Mouse (Mus musculus) right cerebral cortex, adult 18-20 months (tissue): ENCODE data around the gene Olfr307.
"Not testable (repeated sequence)": the region's sequence is repeated elsewhere in the genome, so short reads cannot be mapped to it uniquely, and the experiment has no call there.

Source experiments
- DNase-seq: peaks from one replicate; pipeline ENCODE4 v3.0.0; 2022; ENCODE audit warnings: mixed read lengths

The Olfr307 gene

DNA sequence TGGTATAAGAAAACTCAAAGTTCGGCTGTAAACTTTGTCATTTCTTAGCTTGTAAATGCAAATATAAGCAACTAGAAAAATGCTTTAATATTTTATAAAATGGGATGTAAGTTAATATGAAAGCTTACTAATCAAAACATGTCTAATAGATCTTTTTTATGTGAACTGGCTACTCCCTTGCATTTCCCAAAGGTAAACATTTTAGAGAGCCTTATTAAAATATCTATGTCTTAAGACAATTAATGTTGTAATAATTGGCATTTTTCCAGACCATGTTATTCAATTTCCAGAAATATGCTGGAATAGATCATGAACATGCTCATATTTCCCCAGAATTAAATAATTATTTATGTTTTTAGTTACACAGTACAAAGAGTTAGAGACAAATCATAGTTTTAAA, at the start of gene Olfr307:
Olfr307 (minus strand) TSS at position 101 of the 400 bp plus-strand sequence.
- DNase-seq = no peak

DNA sequence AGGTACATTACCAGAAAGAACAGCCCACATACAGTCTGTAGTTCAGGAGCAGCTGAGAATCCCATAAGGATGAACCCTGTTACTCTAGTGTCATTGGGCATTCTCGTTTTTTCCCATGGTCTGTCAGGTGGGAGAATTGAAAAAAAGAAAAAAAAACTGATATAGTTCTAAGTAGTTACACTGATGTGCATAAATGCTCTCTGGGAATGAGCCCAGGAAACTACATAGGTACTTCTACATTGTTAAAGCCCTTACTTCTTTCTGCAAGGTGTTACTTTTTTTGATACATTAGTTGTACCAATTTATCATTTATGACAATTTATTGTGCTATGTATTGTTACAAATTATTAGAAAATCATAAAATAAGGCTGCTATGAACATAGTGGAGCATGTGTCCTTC, 49.2 kb upstream of the Olfr307 start, which contains the start of gene Olfr304:
Olfr304 (minus strand) TSS at position 101 of the 400 bp plus-strand sequence.
- DNase-seq = no peak

DNA sequence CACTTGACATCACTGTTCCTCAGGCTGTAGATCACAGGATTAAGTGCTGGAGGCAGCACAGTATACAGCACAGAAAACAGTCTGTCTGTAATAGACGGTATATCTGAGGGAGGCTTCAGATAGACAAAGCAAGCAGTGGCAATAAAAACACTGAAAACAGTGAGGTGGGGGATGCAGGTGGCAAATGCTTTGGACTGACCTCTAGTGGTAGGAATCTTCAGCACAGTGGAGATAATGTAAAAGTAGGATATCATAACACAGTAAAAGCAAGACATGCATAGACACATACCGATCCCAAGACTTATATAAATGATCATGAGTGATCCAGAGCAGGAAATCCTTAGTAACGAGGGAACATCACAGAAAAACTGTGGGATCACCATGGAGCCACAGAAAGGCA, 48.4 kb upstream of the Olfr307 start:
- DNase-seq = no peak

DNA sequence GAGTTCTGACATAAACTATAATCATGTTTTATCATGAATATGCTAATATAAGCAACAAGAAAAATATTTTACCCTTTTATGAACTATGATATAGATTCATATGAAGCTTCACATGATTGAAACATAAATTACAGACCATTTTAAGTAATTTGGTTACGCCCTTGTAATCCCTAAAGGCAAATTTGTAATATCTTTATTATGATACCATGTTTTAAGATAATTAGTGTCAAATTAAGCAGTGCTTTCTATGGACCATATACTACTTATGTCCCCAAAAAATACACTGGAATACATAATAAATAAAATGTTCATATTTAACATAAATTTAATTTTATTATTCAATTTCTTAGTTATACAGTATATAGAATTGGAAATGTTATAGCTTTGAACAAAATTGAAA, 29.4 kb upstream of the Olfr307 start, which contains the start of gene Olfr305:
Olfr305 (minus strand) TSS at position 101 of the 400 bp plus-strand sequence.
- no peak for DNase-seq

DNA sequence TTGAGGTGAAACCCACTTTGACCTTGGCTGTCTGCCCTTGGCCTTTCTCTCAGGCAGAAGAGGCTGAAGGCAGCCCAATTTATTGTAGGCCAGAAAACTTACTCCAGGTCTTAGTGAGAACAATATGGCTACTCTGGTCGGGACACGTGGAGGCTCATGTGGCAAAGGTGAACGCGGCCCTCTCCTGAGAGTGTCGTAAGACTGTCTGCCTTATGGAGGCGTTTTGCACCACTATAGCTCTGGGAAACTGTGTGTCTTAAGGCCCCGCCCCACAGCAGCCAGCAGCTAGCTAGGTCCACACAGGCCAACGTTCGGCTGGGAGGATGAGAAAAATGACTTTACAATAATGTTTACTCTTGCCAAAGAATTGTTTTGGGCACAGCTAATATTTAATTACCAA, 8.9 kb upstream of the Olfr307 start:
- not testable (repeated sequence) for DNase-seq

DNA sequence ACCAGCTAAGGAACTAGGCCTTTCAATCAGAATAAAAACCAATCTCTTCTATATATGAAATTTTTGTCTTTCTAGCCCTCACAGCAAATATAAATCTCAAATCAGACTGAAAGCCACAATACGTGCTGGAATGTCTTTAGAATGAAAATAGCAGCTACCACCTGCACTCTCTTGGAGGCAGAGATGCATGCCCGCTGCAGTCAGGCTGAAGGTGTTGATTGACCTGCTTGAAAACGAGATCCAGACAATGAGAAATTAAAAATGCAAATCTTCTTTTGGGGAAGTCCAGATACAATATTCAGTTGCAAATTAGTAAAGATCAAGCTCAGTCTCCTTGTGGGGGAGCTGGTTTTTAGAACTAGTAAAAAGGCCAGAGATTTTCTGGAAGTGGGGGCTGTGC, 6.9 kb upstream of the Olfr307 start:
- no peak for DNase-seq

DNA sequence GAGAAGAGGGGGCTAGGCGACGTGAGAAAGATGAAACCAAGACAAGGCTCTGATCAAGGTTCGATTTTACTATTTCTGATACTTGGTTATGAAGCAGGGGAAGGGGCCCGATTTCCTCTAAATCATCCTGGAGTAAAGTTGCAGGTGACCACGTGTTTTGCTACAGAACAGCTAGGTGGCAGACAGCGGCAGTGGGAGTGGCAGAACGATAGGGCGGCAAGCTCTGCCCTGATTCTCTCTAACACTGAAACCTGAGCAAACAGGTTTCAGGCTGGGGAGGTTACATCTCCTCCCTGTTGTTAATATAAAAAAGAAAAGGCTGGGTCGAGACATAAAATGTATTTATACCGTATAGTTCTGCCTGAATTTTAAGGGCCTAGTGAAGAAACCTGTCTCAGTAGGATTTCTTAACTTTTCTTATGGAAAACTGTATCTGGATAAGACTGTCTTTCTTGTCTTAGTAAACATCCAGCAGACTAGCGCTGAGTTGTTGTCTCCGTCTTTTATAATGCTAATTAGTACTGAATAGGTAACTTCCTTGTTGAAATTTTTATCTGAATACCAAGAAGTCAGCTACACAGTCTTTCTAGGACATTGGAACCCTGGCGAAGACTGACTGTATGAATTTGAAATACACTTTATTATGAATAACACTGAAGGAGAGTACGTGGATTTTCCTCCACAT, 5.6 kb upstream of the Olfr307 start:
- DNase-seq = no peak

DNA sequence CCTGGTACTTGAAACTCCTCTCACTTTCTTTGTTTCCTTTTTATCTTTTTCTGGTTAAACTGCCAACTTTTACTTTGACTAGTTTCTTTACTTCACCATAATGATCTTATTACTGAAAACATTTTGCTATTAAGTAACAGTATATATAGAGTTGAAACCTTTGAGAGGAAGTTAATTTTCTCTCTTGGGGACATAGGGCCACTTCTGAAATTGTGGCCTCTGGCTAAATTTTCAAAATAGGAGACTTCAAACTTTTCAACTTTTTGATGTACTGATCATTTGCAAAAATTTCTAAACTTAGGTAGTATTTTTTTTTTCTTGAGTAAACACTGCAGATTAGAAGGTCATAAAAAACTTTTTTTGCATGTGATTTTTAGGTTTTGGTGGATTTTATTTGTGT, 11.9 kb downstream of the Olfr307 start, which contains the start of gene Olfr308:
Olfr308 (minus strand) TSS at position 101 of the 400 bp plus-strand sequence.
- DNase-seq = no peak

DNA sequence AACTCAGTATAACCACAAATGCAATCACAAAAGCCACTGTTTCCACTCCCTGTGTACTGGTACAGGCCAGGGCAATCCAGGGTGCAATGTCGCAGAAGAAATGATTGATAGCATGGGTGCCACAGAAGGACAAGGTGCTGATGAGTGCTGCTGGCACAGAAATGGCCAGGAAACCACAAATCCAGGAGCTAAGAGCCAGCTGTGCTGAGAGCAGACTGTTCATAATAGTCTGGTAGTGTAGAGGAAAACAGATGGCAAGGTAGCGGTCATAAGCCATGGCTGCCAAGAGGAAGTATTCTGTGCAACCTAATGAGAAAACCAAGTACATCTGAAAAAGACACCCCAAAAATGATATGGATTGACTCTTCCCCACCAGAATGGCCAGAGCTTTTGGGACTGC, 16.1 kb downstream of the Olfr307 start:
- DNase-seq = no peak

DNA sequence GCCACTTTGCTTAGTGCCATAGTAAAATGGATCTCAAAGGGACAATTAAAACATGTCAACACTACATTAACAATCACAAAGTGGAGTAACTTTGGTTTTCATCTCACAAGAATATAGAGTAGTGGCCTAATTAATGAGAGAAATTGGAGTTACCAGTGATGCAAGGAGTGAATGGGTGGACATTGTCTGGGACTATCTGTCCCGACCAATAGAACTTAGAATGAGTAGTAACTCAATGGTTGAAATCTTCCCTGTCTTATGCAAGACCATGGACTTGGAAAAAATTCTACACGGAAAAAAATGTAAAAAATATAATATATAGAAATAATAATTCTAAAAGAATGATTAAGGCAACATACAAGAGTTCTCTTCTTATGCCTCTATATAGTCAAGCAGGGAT, 23.8 kb downstream of the Olfr307 start, which contains the start of gene Olfr309:
Olfr309 (minus strand) TSS at position 101 of the 400 bp plus-strand sequence.
- no peak for DNase-seq
